Mouse (Mus musculus) heart, postnatal 0 days (tissue): ENCODE measurements at regions not wholly inside any gene's neighbourhood (a gene's known extent, or its start where the extent isn't known, plus 50 kb on each side); places are given as distances from the start of the nearest gene placed in this dataset.

Source experiments
- CTCF ChIP-seq: IDR thresholded peaks from 2 replicates; pipeline ENCODE4 v1.5.1; 2016; ENCODE audit warnings: antibody characterized with exemption, control low read depth, low read depth
- EP300 ChIP-seq: IDR thresholded peaks from 2 replicates; pipeline ENCODE4 v1.6.1; 2016; ENCODE audit warnings: antibody characterized with exemption, low read depth

GRCm38 (mm10) chr13:60309482-60309881, 132.3 kb upstream of the Gas1 start:
- no peak for TF ChIP-seq CTCF
- no peak for TF ChIP-seq EP300
